Mouse (Mus musculus) spleen, adult 2 months (tissue): ENCODE results near the gene Wnt9a.

Source experiments
- CTCF ChIP-seq: fragments of 200-500 bp; IDR thresholded peaks from 2 replicates; pipeline ENCODE4 v1.5.1; 2011; ENCODE audit warnings: mild to moderate bottlenecking, inconsistent platforms; ENCODE audit not compliant: insufficient read depth, insufficient read length, insufficient replicate concordance; ENCODE audit errors: extremely low read depth
- POLR2A ChIP-seq: fragments of 200-500 bp; IDR thresholded peaks from 2 replicates; pipeline ENCODE4 v1.6.1; 2011; ENCODE audit warnings: low read depth, low read length, inconsistent platforms

- no peak for TF ChIP-seq POLR2A
- no peak for TF ChIP-seq CTCF
Measured at GRCm38 (mm10) chr11:59356874-59357289, 50.2 kb downstream of the Wnt9a start.
